Mouse (Mus musculus) Patski (cell line): ENCODE measurements around the gene Rilp. TPM values are rescaled to one million over a fixed set of nuclear protein-coding genes. Genes with fewer than 3 reads are reported as not detected.

Source experiments
- ATAC-seq: fragments of 100-300 bp; one replicate; pipeline ENCODE4 v1.8.0; 2021
- CTCF ChIA-PET: fragments of 350-600 bp; sonication (Branson Sonifier 250); formaldehyde crosslinking; loops from one replicate; lab custom pipeline; 2022; ENCODE audit warnings: inconsistent platforms; lab: Charles Lee
- POLR2A ChIA-PET: fragments of 350-600 bp; sonication (Branson Sonifier 250); formaldehyde crosslinking; loops from one replicate; lab custom pipeline; 2022; ENCODE audit warnings: antibody characterized with exemption, inconsistent platforms; lab: Charles Lee
- DNase-seq: peaks from one replicate; pipeline ENCODE4 v3.0.0-alpha.2; 2011; ENCODE audit warnings: low read depth, low spot score
- H3K27me3 ChIP-seq: fragments of 371-371 bp; one replicate; pipeline ENCODE4 v1.5.1; 2021
- CTCF ChIP-seq: fragments of 100-300 bp; IDR thresholded peaks from one replicate; pipeline ENCODE4 v1.5.1; 2021
- in situ Hi-C: fragments of 300-500 bp; cut with MboI; formaldehyde crosslinking; loops from 3 replicates; pipeline ENCODE4 v1.11.1; 2018; ENCODE audit warnings: low pct_unique_long_range_greater_than_20kb, mixed read lengths
- polyA plus RNA-seq: library from polyadenylated mRNA; unstranded; gene quantifications from one replicate; pipeline ENCODE4 v1.2.3, GENCODE M21; 2021

Gene Rilp
- polyA plus RNA-seq, 1 experiment from 2014 or later, result 1.4 TPM

- ChIA-PET POLR2A (interaction anchor here (0.6 to 2.5 kb wide), 6 partner anchors 10 to 132 kb away, joined by 3 to 10 read pairs (median 4); partner anchors contain the start of gene Pitpna), CTCF (interaction anchor here (0.8 to 2.6 kb wide), 12 partner anchors 20 to 127 kb away, joined by 3 to 26 read pairs (median 4); no protein-coding TSS in a partner anchor)
- DNase-seq (no peak), ATAC-seq (peak; percentile 13)
- in situ Hi-C loops, result loop anchor here (5.0 kb wide), 1 partner anchor 41 kb away; no protein-coding TSS in a partner anchor
- H3K27me3 ChIP-seq, result no peaks in the 10 kb centered on the region
- no peak for TF ChIP-seq CTCF
Measured at GRCm38 (mm10) chr11:75530845-75531373, 21.0 kb downstream of the Rilp start.

GRCm38 (mm10) chr11:75531469-75532242 lies 21.8 kb downstream of the Rilp start, which contains the start of gene Slc43a2:
Gene Slc43a2 (plus strand): TSS chr11:75531694.
- POLR2A ChIA-PET, result interaction anchor here (0.9 to 2.5 kb wide), 5 partner anchors 9 to 56 kb away, joined by 3 to 10 read pairs (median 4); partner anchors contain the start of gene Pitpna
- no peaks in the 10 kb centered on the region for H3K27me3 ChIP-seq
- TF ChIP-seq CTCF, result no peak
- ATAC-seq (peak; percentile 78), DNase-seq (peak; percentile 85)
- CTCF ChIA-PET, result interaction anchor here (0.8 to 2.6 kb wide), 4 partner anchors 25 to 46 kb away, joined by 3 to 26 read pairs (median 10); no protein-coding TSS in a partner anchor
- in situ Hi-C loops, result loop anchor here (5.0 kb wide), 1 partner anchor 41 kb away; no protein-coding TSS in a partner anchor

- in situ Hi-C loops, result loop anchor here (5.0 kb wide), 1 partner anchor 40 kb away; no protein-coding TSS in a partner anchor
- ChIA-PET CTCF (no interaction called here), POLR2A (interaction anchor here (1.8 kb wide), 1 partner anchor 8 kb away, joined by 5 read pairs; no protein-coding TSS in a partner anchor)
- no peaks in the 10 kb centered on the region for H3K27me3 ChIP-seq
- no peak for TF ChIP-seq CTCF
- ATAC-seq (no peak), DNase-seq (no peak)
Measured at GRCm38 (mm10) chr11:75532340-75533277, 22.7 kb downstream of the Rilp start.

GRCm38 (mm10) chr11:75533314-75534015 lies 23.6 kb downstream of the Rilp start:
- no peak for TF ChIP-seq CTCF
- no peaks in the 10 kb centered on the region for H3K27me3 ChIP-seq
- ChIA-PET CTCF (interaction anchor here (1.2 kb wide), 1 partner anchor 33 kb away, joined by 4 read pairs; no protein-coding TSS in a partner anchor), POLR2A (no interaction called here)
- ATAC-seq, result no peak
- no peak for DNase-seq
- in situ Hi-C loops, result loop anchor here (5.0 kb wide), 1 partner anchor 39 kb away; no protein-coding TSS in a partner anchor

GRCm38 (mm10) chr11:75534286-75535033 lies 24.6 kb downstream of the Rilp start:
- DNase-seq, result no peak
- in situ Hi-C loops, result loop anchor here (5.0 kb wide), 1 partner anchor 38 kb away; no protein-coding TSS in a partner anchor
- ChIA-PET CTCF (interaction anchor here (1.2 kb wide), 1 partner anchor 32 kb away, joined by 4 read pairs; no protein-coding TSS in a partner anchor), POLR2A (no interaction called here)
- no peaks in the 10 kb centered on the region for H3K27me3 ChIP-seq
- ATAC-seq, result no peak
- TF ChIP-seq CTCF, result no peak

- ATAC-seq (no peak), DNase-seq (no peak)
- ChIA-PET POLR2A (interaction anchor here (0.9 kb wide), 1 partner anchor 23 kb away, joined by 3 read pairs; no protein-coding TSS in a partner anchor), CTCF (no interaction called here)
- in situ Hi-C loops, result no loop called here
- TF ChIP-seq CTCF, result no peak
- no peaks in the 10 kb centered on the region for H3K27me3 ChIP-seq
Measured at GRCm38 (mm10) chr11:75535106-75535795, 25.4 kb downstream of the Rilp start.

GRCm38 (mm10) chr11:75536255-75537024 lies 26.5 kb downstream of the Rilp start:
- ChIA-PET POLR2A (interaction anchor here (0.9 kb wide), 1 partner anchor 22 kb away, joined by 3 read pairs; no protein-coding TSS in a partner anchor), CTCF (no interaction called here)
- no peaks in the 10 kb centered on the region for H3K27me3 ChIP-seq
- ATAC-seq (no peak), DNase-seq (no peak)
- TF ChIP-seq CTCF, result no peak
- in situ Hi-C loops, result no loop called here
